Mouse (Mus musculus) lung, embryonic 16.5 days (tissue): ENCODE measurements around the gene Cdh5. TPM values are rescaled to one million over a fixed set of nuclear protein-coding genes. Genes with fewer than 3 reads are reported as not detected.

Experiments
- ATAC-seq: fragments of 200-750 bp; cut with Nextera tagmentation; 2 replicates; pipeline ENCODE4 v1.8.0; 2017; ENCODE audit warnings: low read depth, mild to moderate bottlenecking, moderate library complexity
- H3K27ac ChIP-seq: fragments of 300-500 bp; sonication (generic); 2 replicates; pipeline ENCODE4 v1.5.1; 2014; ENCODE audit warnings: mild to moderate bottlenecking, control low read depth, low read length
- H3K27me3 ChIP-seq: fragments of 300-500 bp; sonication (generic); 2 replicates; pipeline ENCODE4 v1.6.1; 2014; ENCODE audit warnings: low read depth, low read length, mixed read lengths; ENCODE audit not compliant: control insufficient read depth, insufficient read depth
- H3K36me3 ChIP-seq: fragments of 300-500 bp; sonication (generic); 2 replicates; pipeline ENCODE4 v1.6.1; 2014; ENCODE audit warnings: low read length; ENCODE audit not compliant: control insufficient read depth, insufficient read depth
- H3K4me1 ChIP-seq: fragments of 300-500 bp; sonication (generic); replicated peaks from 2 replicates; pipeline ENCODE4 v1.6.1; 2014; ENCODE audit warnings: low read length, mixed read lengths; ENCODE audit not compliant: control insufficient read depth, insufficient read depth
- H3K4me2 ChIP-seq: fragments of 300-500 bp; sonication (generic); 2 replicates; pipeline ENCODE4 v1.6.1; 2014; ENCODE audit warnings: low read depth, low read length, control low read depth
- H3K4me3 ChIP-seq: fragments of 300-500 bp; sonication (generic); 2 replicates; pipeline ENCODE4 v1.5.1; 2014; ENCODE audit warnings: mild to moderate bottlenecking, low read length, control low read depth
- H3K9ac ChIP-seq: fragments of 300-500 bp; sonication (generic); 2 replicates; pipeline ENCODE4 v1.6.1; 2014; ENCODE audit warnings: low read length, control low read depth
- H3K9me3 ChIP-seq: fragments of 300-500 bp; sonication (generic); 2 replicates; pipeline ENCODE4 v1.6.1; 2016; ENCODE audit warnings: low read length; ENCODE audit not compliant: control insufficient read depth
- WGBS: fragments of 180-500 bp; shearing (Covaris S2); extraction: QIAGEN DNeasy Blood & Tissue Kit; methylation state at CpG from one replicate; pipeline ENCODE4 v1.1.7; 2014; 5-methylcytosine and 5-hydroxymethylcytosine counted together
- polyA plus RNA-seq: library from polyadenylated mRNA; unstranded; fragments of >200 nt; fragmentation: Nextera tagmentation; extraction: Ambion mirVana; gene quantifications from 2 replicates; pipeline ENCODE4 v1.2.1, GENCODE M21; 2015

The Cdh5 gene
- polyA plus RNA-seq, 1 experiment from 2014 or later, result 84.0 TPM

DNA sequence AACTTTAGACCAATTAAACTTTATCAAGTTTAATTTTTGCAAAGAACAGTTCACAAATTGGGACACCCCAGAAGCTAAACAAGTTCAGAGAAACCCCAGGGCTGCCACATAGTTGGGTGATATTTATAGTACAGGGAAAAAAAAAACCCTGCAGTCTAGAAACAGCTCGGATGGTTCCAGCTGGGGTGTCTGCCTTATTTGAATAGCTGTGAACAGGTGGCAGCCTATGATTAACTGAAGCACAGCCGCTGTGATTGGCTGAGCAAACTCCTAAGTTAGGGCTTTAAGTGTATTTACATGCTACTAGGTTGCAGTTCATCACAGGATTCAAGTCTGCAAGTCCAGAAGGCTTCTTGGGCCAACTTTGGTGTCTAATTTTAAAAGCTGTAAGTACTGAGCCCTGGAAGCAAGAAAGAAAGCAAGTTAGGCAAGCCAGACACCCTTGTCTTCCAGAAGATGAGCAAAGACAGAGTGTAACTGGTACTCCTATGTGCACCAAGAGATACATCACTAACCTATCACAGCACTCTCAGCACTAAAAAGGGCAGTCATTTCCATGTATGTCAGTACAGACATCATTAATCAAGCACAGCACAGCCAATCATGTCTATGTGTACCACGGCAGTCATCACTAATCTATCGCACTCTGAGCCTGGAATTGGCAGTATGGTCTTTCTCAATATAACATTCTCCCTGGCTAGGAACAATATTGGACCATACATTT lies 25.9 kb downstream of the Cdh5 start:
- no peak overlapping the region for H3K4me2 ChIP-seq
- no peaks in the 10 kb centered on the region for H3K36me3 ChIP-seq
- no peak for ATAC-seq
- no peaks in the 10 kb centered on the region for H3K9me3 ChIP-seq
- no peak overlapping the region for H3K4me3 ChIP-seq
- H3K27me3 ChIP-seq, result no peaks in the 10 kb centered on the region
- WGBS, result 62% methylated on average over 4 of the region's 4 CpGs
- H3K9ac ChIP-seq, result no peak overlapping the region
- no peaks in the 10 kb centered on the region; the same call in 1 of the 2 replicates for H3K4me1 ChIP-seq
- no peak overlapping the region for H3K27ac ChIP-seq

DNA sequence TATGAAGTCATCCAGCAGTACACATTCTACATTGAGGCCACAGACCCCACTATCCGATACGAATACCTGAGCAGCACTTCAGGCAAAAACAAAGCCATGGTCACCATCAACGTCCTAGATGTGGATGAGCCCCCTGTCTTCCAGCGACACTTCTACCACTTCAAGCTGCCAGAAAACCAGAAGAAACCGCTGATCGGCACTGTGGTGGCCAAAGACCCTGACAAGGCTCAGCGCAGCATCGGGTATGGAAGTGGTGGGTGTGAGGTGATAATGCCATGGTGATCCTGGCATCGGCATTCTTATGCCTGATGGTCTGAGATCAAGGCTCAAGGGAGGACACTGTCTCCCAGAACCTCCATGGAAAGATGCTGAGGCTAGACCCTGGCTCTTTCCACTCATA lies 29.5 kb downstream of the Cdh5 start:
- Histone ChIP-seq H3K36me3 (no peaks in the 10 kb centered on the region), H3K27ac (no peak overlapping the region), H3K4me3 (no peak overlapping the region), H3K27me3 (no peaks in the 10 kb centered on the region), H3K4me1 (no peaks in the 10 kb centered on the region; the same call in 1 of the 2 replicates), H3K4me2 (no peak overlapping the region), H3K9me3 (no peaks in the 10 kb centered on the region), H3K9ac (no peak overlapping the region)
- ATAC-seq, result no peak
- WGBS, result 94% methylated on average over 9 of the region's 9 CpGs

DNA sequence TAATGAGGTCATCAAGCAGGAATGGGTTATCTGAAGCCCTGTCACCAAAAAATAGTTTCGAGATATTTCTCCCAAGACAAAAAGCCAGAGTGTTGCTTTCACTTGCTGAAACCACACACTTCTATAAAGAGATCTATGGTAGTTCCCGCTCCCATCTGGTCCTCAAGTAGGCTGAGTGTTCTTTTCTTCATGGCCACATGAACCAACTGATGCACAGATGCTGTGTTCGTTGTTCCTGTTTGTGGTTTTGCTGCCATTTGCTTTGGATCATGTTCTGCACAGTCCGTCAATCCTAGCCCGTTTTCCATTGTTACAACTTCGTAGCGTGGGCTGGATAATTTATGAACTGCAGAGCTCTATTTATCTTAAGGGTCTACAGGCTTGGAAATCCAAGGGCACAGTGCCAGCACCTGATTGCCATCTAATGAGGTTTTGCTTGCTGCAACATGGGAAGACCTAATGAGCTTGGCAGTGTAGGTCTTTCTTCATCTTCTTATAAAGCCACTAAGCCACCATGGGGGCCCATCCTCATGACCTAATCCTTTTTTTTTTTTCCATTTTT lies 30.1 kb downstream of the Cdh5 start:
- Histone ChIP-seq H3K4me3 (no peak overlapping the region), H3K27me3 (no peaks in the 10 kb centered on the region), H3K9ac (no peak overlapping the region), H3K27ac (0 out of 2 replicates have a peak overlapping the region, but pooled peaks have one; percentile 20), H3K36me3 (no peaks in the 10 kb centered on the region), H3K4me1 (no peaks in the 10 kb centered on the region; the same call in 1 of the 2 replicates), H3K4me2 (no peak overlapping the region), H3K9me3 (no peaks in the 10 kb centered on the region)
- WGBS, result 56% methylated on average over 7 of the region's 7 CpGs
- ATAC-seq, result 0 out of 2 replicates have a peak, but pooled peaks have one; percentile 41

DNA sequence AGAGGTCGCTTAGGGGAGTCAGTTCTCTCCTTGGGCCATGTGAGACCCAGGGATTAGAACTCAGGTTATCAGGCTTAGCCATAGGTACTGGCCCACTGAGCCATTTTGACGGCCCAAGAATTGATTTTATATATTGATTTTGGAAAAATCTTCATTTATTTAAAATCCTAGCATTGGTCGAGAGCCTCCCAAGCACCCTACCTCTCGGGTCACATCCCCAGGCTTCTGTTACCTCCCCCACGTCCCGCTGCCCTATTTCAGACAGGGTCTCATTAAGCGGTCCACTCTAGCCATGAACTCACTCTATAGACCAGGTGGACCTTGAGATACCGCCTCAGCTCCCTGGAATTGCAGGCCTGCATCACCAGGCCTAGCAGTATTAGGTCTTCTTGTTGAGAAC lies 33.1 kb downstream of the Cdh5 start:
- Histone ChIP-seq H3K4me1 (no peaks in the 10 kb centered on the region), H3K9ac (no peak overlapping the region), H3K27ac (no peak overlapping the region), H3K36me3 (no peaks in the 10 kb centered on the region), H3K4me2 (no peak overlapping the region), H3K9me3 (no peaks in the 10 kb centered on the region), H3K4me3 (no peak overlapping the region), H3K27me3 (no peaks in the 10 kb centered on the region)
- 89% methylated on average over 8 of the region's 8 CpGs for WGBS
- no peak for ATAC-seq

DNA sequence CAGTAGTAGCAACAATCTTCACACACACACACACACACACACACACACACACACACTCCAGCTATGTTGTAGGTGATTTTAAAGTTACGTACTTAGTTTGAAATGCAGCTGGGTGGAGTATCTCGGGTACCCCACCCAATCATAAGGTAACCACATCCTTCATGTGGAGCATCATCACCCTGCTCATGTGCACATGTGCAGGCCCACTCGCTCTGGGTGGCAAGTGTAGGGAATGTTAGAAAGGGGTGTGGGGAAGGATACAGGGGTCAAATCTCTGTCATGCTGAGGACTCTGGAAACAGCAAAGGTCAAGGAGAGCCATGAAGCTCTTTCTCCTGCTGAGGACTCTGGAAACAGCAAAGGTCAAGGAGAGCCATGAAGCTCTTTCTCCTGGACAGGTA lies 34.9 kb downstream of the Cdh5 start:
- no peak overlapping the region for H3K4me3 ChIP-seq
- no peak for ATAC-seq
- H3K4me1 ChIP-seq, result no peaks in the 10 kb centered on the region
- H3K9me3 ChIP-seq, result no peaks in the 10 kb centered on the region
- no peaks in the 10 kb centered on the region for H3K36me3 ChIP-seq
- H3K27me3 ChIP-seq, result no peaks in the 10 kb centered on the region
- H3K9ac ChIP-seq, result no peak overlapping the region
- 88% methylated on average over 3 of the region's 3 CpGs for WGBS
- no peak overlapping the region for H3K27ac ChIP-seq
- H3K4me2 ChIP-seq, result no peak overlapping the region

DNA sequence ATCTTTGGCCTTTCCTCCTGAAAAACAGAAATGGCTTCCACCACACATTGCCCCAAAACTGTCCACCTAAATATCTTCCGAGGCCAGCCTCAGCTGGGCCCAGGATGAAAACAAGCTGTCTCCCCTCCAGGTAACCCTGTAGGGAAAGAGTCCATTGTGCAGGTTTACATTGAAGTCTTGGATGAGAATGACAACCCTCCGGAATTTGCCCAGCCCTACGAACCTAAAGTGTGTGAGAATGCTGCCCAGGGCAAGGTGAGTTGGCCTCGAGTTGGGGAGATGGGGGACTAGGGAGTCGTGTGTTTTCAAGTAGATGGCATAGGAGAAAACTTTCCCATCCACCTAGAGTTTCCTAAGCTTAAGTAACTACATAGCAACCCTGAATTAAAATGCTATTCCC lies 36.2 kb downstream of the Cdh5 start:
- Histone ChIP-seq H3K9me3 (no peaks in the 10 kb centered on the region), H3K4me3 (no peak overlapping the region), H3K9ac (no peak overlapping the region), H3K27me3 (no peaks in the 10 kb centered on the region), H3K4me1 (no peaks in the 10 kb centered on the region), H3K4me2 (no peak overlapping the region), H3K36me3 (no peaks in the 10 kb centered on the region), H3K27ac (no peak overlapping the region)
- ATAC-seq, result no peak
- 77% methylated on average over 5 of the region's 5 CpGs for WGBS

DNA sequence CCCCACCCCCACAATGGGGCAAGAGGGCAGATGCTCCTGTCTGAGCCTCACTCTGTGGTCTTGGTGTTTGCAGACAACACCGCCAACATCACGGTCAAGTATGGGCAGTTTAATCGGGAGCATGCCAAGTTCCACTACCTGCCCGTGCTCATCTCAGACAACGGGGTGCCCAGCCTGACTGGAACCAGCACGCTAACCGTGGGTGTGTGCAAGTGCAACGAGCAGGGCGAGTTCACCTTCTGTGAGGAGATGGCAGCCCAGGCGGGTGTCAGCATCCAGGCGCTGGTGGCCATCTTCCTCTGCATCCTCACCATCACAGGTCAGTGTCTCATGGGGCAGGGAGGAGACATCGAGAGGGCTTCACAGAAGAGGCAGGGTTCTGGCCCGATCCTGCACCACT lies 39.2 kb downstream of the Cdh5 start:
- no peaks in the 10 kb centered on the region for H3K36me3 ChIP-seq
- no peaks in the 10 kb centered on the region for H3K27me3 ChIP-seq
- H3K4me2 ChIP-seq, result no peak overlapping the region
- no peaks in the 10 kb centered on the region for H3K4me1 ChIP-seq
- H3K27ac ChIP-seq, result no peak overlapping the region
- no peak overlapping the region for H3K9ac ChIP-seq
- no peaks in the 10 kb centered on the region for H3K9me3 ChIP-seq
- ATAC-seq, result no peak
- WGBS, result 86% methylated on average over 13 of the region's 13 CpGs
- no peak overlapping the region for H3K4me3 ChIP-seq

DNA sequence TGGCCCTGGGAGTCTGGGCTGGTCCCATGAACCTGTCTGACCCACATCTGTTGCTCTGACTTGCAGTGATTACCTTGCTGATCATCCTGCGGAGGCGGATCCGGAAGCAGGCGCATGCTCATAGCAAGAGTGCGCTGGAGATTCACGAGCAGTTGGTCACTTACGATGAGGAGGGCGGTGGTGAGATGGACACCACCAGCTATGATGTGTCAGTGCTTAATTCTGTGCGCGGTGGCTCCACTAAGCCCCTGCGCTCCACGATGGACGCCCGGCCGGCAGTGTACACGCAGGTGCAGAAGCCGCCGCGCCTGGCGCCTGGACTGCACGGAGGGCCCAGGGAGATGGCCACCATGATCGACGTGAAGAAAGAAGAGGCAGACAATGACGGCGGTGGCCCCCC lies 41.0 kb downstream of the Cdh5 start:
- no peak overlapping the region for H3K27ac ChIP-seq
- no peaks in the 10 kb centered on the region for H3K36me3 ChIP-seq
- WGBS, result 87% methylated on average over 25 of the region's 25 CpGs
- H3K9ac ChIP-seq, result no peak overlapping the region
- no peak overlapping the region for H3K4me2 ChIP-seq
- H3K27me3 ChIP-seq, result no peaks in the 10 kb centered on the region
- no peak overlapping the region for H3K4me3 ChIP-seq
- H3K4me1 ChIP-seq, result 0 out of 2 replicates have a peak, but pooled peaks cover 3% of the 10 kb centered on the region
- no peaks in the 10 kb centered on the region for H3K9me3 ChIP-seq
- no peak for ATAC-seq

DNA sequence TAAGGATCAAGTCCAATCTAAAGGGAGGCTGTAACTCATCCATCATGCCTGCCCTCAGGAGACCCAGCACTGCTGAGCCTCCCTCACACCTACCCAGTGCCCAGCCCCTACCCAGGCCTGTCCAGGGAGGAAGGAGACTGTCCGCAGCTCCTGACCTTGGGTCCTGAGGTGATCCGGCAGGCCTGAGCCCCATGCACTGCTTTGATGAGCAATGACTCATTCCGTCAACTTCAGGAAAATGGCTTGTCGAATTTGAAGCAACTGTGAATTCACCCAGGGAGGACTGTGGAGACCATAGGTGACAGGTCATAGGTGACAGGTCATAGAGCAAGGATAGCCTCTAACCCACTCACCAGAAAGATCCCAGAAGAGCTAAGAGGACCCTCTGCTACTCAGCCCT lies 42.0 kb downstream of the Cdh5 start:
- no peaks in the 10 kb centered on the region for H3K27me3 ChIP-seq
- no peak overlapping the region for H3K9ac ChIP-seq
- no peak overlapping the region for H3K27ac ChIP-seq
- no peaks in the 10 kb centered on the region for H3K36me3 ChIP-seq
- H3K9me3 ChIP-seq, result no peaks in the 10 kb centered on the region
- no peak overlapping the region for H3K4me3 ChIP-seq
- no peak for ATAC-seq
- 0 out of 2 replicates have a peak, but pooled peaks cover 3% of the 10 kb centered on the region for H3K4me1 ChIP-seq
- no peak overlapping the region for H3K4me2 ChIP-seq
- 63% methylated on average over 4 of the region's 4 CpGs for WGBS
